Mouse (Mus musculus) hindlimb bud, embryonic 11.5 days (tissue): ENCODE data around the gene Psg28.
"Not testable (repeated sequence)": the region's sequence is repeated elsewhere in the genome, so short reads cannot be mapped to it uniquely, and the experiment has no call there.

ENCODE experiments used
- DNase-seq: peaks from one replicate; pipeline ENCODE4 v3.0.0-alpha.2; 2012; ENCODE audit warnings: low read depth, low spot score; ENCODE audit errors: extremely low spot score

Psg28 gene

DNA sequence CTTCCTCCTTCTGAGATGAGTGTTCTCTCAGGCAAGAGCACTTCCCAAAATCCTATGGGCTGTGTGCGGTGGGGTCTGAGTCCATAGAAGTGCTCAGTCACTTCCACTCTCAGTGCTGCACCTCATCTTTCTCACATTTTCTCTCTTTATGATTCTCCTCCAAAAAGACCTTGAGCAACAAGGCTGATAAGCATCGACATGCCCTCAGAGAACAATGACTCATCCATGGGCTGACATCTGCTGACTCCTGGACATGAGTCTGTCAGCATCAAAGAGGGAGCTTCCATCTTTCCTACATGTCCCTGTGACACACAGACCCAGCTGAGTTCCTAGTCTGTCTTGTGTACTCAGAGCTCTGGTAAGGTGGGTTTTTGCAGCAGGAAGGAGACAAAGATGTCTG lies at the start of gene Psg28:
Gene Psg28 (minus strand): TSS at position 101 of the 400 bp plus-strand sequence.
- DNase-seq: not testable (repeated sequence)

DNA sequence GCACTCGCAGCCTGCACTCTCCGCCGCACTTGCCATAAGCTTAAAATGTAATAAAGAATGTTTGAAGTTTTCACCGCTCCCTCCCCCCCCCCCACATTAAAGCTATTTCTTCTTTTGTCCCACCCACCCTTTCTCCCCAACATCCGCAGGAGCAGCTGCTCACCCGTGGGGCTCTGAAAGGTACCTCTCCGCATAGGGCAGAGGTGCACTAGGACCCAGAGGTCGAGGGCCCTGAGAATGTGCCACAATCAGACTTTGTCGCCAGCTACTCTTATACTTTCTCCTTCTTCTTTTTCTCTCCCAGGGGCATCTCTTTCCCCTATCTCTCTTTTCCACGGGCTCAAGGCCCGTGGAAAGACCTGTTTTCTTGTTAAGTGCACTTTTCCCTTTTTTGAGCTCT lies 28.4 kb downstream of the Psg28 start:
- DNase-seq: no peak

DNA sequence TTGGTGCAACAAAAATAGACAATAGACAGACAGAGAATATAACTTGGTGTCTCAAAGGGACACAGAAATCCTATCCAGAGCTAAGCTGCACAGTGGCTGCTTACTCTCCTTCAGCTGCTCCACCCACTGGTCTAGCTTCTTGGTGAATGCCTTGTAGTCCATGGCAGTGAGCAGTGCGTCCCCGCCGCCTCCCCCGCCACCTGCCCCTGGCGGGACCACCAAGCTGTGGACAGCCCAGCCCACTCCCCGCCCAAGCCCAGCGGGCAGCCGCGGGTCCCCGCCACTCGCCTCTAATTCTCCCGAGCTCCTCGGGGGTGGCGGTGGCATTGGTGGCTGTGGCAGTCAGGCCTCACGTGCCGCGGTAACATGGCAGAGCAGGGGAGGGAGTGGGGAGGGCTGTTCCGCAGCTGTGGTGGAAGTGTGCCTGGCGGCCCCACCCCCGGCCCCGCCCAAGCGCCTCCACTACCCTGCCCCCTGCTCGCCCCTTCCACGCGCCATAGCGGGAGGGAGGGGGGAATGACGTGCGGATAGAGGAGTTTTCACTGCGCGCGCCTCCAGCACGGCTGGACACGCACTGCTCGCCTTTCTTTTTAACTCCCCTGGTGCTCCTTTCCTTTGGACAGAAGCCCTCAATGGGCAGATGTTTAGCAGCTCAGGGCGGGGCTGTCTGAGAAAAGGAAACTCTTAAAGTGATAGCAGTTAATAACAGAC lies 29.2 kb downstream of the Psg28 start:
- no peak for DNase-seq

DNA sequence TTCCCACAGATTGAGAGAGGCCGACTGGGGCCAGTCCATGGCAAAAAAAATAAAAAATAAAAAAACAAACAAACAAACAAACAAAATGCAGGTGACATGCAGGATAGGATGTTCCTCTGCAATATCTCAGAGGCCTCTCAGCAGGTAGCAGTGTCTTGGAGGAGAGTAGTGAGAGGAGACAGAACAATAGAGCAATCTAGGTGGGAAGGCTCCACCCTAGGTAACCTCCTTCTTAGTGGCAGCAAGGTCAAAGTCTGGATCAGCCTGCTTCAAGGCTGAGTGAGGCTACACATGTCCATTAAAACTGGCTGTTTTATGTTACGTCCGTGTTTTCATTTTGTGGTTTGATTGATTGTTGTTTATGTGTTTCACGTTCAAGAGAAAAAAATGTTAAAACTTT lies 40.4 kb downstream of the Psg28 start:
- not testable (repeated sequence) for DNase-seq

DNA sequence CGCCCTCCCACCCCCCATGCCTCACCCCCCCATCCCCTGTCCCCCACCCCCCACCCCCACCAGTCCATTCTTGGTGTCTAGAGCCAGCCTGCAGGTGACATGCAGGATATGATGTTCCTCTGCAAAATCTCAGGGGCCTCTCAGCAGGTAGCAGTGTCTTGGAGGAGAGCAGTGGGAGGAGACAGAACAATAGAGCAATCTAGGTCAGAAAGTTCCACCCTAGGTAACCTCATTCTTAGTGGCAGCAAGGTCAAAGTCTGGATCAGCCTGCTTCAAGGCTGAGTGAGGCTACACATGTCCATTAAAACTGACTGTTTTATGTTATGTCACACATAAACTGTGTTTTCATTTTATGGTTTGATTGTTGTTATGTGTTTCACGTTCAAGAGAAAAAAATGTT lies 53.5 kb downstream of the Psg28 start:
- DNase-seq: no peak
